Mouse (Mus musculus): ENCODE measurements at regions not wholly inside any gene's neighbourhood (a gene's known extent, or its start where the extent isn't known, plus 50 kb on each side); places are given as distances from the start of the nearest gene placed in this dataset.

GRCm38 (mm10) chr3:101704326-101704725 lies 99.8 kb upstream of the Atp1a1 start:
- no peak overlapping the region for H3K4me3 ChIP-seq (ENCODE audit: control insufficient read depth in 1 of 2, insufficient read depth in 1 of 2, low read depth in 2 of 2, low read length in 2 of 2)
- TF ChIP-seq GATA1 (IDR thresholded peaks at IDR 0.05; ENCODE audit: low read depth, low read length) (no peak), NELFE (IDR thresholded peaks at IDR 0.05; ENCODE audit: low read depth, low read length) (no peak), ZMIZ1 (IDR thresholded peaks at IDR 0.05; ENCODE audit: low read depth, low read length) (no peak), CHD2 (IDR thresholded peaks at IDR 0.05; ENCODE audit: low read length) (no peak), CTCF (IDR thresholded peaks at IDR 0.05 in 2 of 3, conservative IDR thresholded peaks at IDR 0.05 in 1 of 3; ENCODE audit: control insufficient read depth in 1 of 3, insufficient read depth in 1 of 3, low read depth in 2 of 3, low read length in 3 of 3, poor library complexity in 1 of 3, severe bottlenecking in 1 of 3) (no peak), NRF1 (IDR thresholded peaks at IDR 0.05; ENCODE audit: insufficient read depth, low read depth, low read length, poor library complexity, severe bottlenecking) (no peak), KAT2A (conservative IDR thresholded peaks at IDR 0.05; ENCODE audit: low read depth, low read length) (no peak), MYC (IDR thresholded peaks at IDR 0.05; ENCODE audit: low read depth, low read length) (no peak), HCFC1 (IDR thresholded peaks at IDR 0.05; ENCODE audit: low read depth, low read length) (no peak), MXI1 (IDR thresholded peaks at IDR 0.05; ENCODE audit: low read depth, low read length) (no peak), TCF12 (IDR thresholded peaks at IDR 0.05; ENCODE audit: low read depth, low read length) (no peak), ZNF384 (IDR thresholded peaks at IDR 0.05; ENCODE audit: low read depth, low read length) (no peak), ZC3H11A (IDR thresholded peaks at IDR 0.05; ENCODE audit: low read depth, low read length) (no peak), POLR2AphosphoS5 (IDR thresholded peaks at IDR 0.05; ENCODE audit: borderline replicate concordance, low read depth, low read length) (no peak), CHD1 (IDR thresholded peaks at IDR 0.05; ENCODE audit: low read depth, low read length) (no peak), TBP (IDR thresholded peaks at IDR 0.05; ENCODE audit: low read depth, low read length) (no peak), E2F4 (IDR thresholded peaks at IDR 0.05; ENCODE audit: borderline replicate concordance, low read depth, low read length) (no peak)
- no peak overlapping the region for H3K27ac ChIP-seq (ENCODE audit: control insufficient read depth, low read depth, low read length)
- H3K36me3 ChIP-seq (ENCODE audit: control insufficient read depth in 1 of 2, insufficient read depth in 2 of 2, low read length in 2 of 2) = no peaks in the 10 kb centered on the region
- no peaks in the 10 kb centered on the region for H3K4me1 ChIP-seq (ENCODE audit: control insufficient read depth in 1 of 2, insufficient read depth in 2 of 2, low read length in 2 of 2)
- H3K9ac ChIP-seq (ENCODE audit: control insufficient read depth, low read depth, low read length, poor library complexity, severe bottlenecking) = no peak overlapping the region
- no peak for DNase-seq (ENCODE audit: low read depth, low spot score)
- H3K9me3 ChIP-seq (replicated peaks; ENCODE audit: insufficient read depth, low read length) = no peaks in the 10 kb centered on the region
- H3K27me3 ChIP-seq (ENCODE audit: control insufficient read depth in 1 of 2, insufficient read depth in 2 of 2, low read length in 2 of 2) = no peaks in the 10 kb centered on the region
- H3K79me2 ChIP-seq (ENCODE audit: control insufficient read depth, insufficient read depth, low read length, poor library complexity) = no peaks in the 10 kb centered on the region

DNA sequence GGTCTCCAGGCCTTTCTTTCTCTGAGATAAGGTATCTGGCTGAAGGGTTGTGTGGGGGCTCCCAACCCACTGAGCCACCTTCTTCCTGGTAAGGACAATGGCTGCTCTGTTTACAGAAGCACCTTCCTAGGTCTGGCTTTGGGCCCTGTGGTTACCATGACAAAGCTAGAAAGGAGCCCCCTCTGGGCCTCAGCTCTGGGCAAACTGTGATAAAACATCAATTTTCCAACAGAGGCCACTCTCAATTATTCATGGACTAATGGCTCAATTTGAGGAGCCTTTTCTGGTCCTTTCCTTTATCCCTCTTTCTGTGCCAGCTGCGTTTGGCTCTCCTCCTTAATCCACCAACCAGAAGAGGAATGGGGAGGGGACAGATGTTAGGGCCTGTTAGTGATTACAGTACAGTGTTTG lies 97.3 kb upstream of the Atp1a1 start:
- Histone ChIP-seq H3K36me3 (ENCODE audit: control insufficient read depth in 1 of 2, insufficient read depth in 2 of 2, low read length in 2 of 2) (no peaks in the 10 kb centered on the region), H3K9ac (ENCODE audit: control insufficient read depth, low read depth, low read length, poor library complexity, severe bottlenecking) (no peak overlapping the region), H3K9me3 (replicated peaks; ENCODE audit: insufficient read depth, low read length) (no peaks in the 10 kb centered on the region), H3K4me3 (ENCODE audit: control insufficient read depth in 1 of 2, insufficient read depth in 1 of 2, low read depth in 2 of 2, low read length in 2 of 2) (no peak overlapping the region), H3K79me2 (ENCODE audit: control insufficient read depth, insufficient read depth, low read length, poor library complexity) (no peaks in the 10 kb centered on the region), H3K27me3 (ENCODE audit: control insufficient read depth in 1 of 2, insufficient read depth in 2 of 2, low read length in 2 of 2) (no peaks in the 10 kb centered on the region), H3K4me1 (ENCODE audit: control insufficient read depth in 1 of 2, insufficient read depth in 2 of 2, low read length in 2 of 2) (no peaks in the 10 kb centered on the region), H3K27ac (ENCODE audit: control insufficient read depth, low read depth, low read length) (no peak overlapping the region)
- TF ChIP-seq SMC3 (IDR thresholded peaks at IDR 0.05; ENCODE audit: low read depth, low read length) (no peak), CHD2 (IDR thresholded peaks at IDR 0.05; ENCODE audit: low read length) (no peak), POLR2AphosphoS5 (IDR thresholded peaks at IDR 0.05; ENCODE audit: borderline replicate concordance, low read depth, low read length) (no peak), E2F4 (IDR thresholded peaks at IDR 0.05; ENCODE audit: borderline replicate concordance, low read depth, low read length) (no peak), POLR2AphosphoS2 (IDR thresholded peaks at IDR 0.05; ENCODE audit: low read length) (no peak), TAL1 (IDR thresholded peaks at IDR 0.05; ENCODE audit: low read length) (no peak), JUND (IDR thresholded peaks at IDR 0.05; ENCODE audit: low read depth, low read length) (no peak), TBP (IDR thresholded peaks at IDR 0.05; ENCODE audit: low read depth, low read length) (no peak), RCOR1 (IDR thresholded peaks at IDR 0.05; ENCODE audit: low read depth, low read length) (no peak), MAFK (IDR thresholded peaks at IDR 0.05; ENCODE audit: borderline replicate concordance, low read depth, low read length) (no peak), CTCF (IDR thresholded peaks at IDR 0.05 in 2 of 3, conservative IDR thresholded peaks at IDR 0.05 in 1 of 3; ENCODE audit: control insufficient read depth in 1 of 3, insufficient read depth in 1 of 3, low read depth in 2 of 3, low read length in 3 of 3, poor library complexity in 1 of 3, severe bottlenecking in 1 of 3) (no peak)
- no peak for DNase-seq (ENCODE audit: low read depth, low spot score)

All from MEL (cell line).